Mouse (Mus musculus) ovary, postnatal 14 days (tissue): ENCODE results near the gene Slc35f6.
A peak's percentile ranks its signal among the peaks of the same experiment; 100 is the strongest.
"Not testable (repeated sequence)": the region's sequence is repeated elsewhere in the genome, so short reads cannot be mapped to it uniquely, and the experiment has no call there.

Experiments
- DNase-seq: peaks from one replicate; pipeline ENCODE4 v3.0.0; 2022; ENCODE audit warnings: low spot score

The Slc35f6 gene

DNA sequence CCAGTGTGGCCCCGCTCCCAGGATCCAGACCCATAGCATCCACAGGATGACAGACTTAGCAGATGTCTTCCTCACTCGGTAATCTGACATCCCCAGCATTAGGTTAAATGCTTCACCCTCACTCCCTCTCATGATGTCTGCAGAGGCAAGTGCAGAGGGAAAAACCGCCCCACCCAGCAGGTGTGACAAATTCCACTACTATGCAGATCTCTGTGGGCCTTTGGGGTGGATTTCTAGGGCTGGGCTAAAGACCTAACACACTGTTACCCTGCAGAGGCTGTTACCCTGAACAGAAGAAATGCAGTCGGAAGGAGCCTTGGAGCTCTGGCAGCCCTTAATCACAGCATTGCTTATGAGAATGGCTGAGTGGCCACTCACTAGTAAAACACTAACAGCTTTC is 11.3 kb downstream of the Slc35f6 start:
- no peak for DNase-seq

DNA sequence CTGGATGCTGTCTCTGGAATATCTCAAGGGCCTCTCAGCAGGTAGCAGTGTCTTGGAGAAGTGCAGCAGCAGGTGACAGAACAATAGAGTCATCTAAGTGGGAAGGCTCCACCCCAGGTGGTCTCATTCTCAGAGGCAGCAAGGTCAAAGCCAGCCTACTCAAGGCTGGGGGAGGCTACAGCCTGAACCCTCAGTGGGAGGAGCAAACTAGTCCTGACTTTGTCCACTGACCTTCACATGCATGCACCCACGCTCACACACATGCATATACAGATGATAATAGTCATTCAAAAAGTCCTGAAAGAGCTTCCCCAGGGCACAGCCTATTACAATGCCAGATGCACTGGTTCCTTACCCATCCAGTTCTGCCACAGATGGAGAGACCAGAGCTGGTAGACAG is 12.5 kb downstream of the Slc35f6 start:
- DNase-seq, result no peak

DNA sequence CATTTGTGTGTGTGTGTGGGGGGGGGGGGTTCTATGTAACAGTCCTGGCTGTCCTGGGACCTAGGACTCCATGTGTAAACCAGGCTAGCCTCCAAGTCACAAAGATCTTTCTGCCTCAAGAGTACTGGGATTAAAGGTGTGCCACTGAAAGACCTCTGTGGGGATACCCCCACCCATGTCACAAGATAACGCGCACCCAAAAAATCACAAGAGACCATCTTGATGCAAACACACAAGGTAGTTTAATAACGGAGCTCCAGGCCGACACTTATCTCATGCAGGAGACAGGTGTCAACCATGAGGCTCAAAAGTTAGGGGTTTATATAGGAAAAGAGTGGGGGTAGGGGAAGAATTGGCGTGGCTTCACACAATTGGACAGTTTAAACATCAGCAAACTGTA is 13.1 kb downstream of the Slc35f6 start:
- no peak for DNase-seq

DNA sequence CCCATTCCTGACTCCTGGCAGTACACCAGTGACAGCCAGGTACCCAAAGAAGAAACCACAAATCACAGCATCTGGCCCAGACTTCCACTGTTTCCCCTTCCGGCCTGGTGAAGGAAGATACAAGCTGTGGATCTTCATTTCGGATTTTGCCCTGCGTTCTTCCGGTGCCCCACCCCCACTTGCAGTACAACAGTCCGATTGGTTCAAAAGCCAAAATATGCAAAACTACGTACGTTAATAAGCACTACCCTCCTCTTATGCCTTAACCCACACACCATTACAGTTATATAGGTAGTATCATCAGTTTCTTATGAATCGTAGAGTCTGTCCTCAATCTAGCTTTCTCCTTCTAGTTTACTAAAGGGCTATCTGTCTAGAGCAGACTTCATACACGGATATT is 17.6 kb downstream of the Slc35f6 start:
- no peak for DNase-seq

DNA sequence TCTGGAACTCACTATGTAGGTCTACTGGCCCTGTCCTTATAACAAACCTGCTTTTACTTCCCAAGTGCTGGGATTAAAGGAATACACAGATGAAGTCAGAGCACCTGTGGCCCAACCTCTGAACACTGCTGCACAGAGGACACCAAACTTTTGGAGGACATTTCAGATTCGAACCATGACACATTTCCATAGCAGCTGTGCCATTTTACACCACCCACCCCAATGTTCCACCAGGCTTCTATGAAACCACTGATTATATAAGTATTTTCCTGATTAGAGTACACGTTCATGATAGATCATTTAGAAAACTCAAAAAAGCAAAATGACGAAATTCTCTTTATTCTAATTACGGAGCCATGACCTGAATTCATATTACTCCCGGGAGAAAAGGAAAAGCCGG is 18.2 kb downstream of the Slc35f6 start:
- no peak for DNase-seq

DNA sequence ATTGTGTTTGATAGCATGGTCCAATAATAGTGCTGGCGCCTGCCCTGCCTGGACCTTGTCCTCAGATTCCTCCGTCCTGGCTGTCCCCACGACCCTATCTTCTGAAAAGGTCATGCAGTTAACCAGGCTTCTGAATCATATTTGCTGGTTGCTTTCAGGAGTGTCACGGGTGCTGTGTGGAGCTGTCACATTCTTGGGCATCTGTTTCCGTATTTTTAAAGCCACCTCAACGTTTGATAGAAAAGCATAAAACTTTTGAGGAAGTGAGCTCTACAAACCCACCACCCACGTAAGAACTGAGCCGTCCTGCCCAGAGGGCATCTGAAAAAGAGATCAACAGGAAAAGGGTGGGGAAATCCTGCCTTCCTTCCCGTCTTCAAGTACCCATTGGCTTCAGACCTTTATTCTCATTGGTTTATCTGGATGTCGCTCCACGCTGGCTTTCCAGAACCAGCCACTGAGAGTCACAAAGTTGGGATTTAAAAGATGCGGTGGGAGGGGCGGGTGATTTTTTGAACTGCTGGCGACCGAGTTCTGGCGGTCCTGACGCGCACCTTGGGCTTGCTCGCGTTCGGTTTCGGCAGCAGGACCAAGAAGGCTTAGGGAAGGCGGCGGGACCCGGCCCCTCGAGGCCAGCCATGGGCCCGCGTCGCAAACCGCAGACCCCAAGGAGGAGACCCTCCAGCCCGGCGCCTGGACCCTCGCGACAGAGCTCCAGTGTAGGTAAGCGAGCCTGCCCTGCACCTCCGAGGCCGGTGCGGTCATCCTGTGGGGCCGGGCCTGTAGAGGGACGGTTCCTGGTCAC is 18.9 kb downstream of the Slc35f6 start, which contains the start of gene Cenpa:
Cenpa (plus strand) TSS at position 387 of the 805 bp plus-strand sequence.
- DNase-seq, result peak; percentile 77

DNA sequence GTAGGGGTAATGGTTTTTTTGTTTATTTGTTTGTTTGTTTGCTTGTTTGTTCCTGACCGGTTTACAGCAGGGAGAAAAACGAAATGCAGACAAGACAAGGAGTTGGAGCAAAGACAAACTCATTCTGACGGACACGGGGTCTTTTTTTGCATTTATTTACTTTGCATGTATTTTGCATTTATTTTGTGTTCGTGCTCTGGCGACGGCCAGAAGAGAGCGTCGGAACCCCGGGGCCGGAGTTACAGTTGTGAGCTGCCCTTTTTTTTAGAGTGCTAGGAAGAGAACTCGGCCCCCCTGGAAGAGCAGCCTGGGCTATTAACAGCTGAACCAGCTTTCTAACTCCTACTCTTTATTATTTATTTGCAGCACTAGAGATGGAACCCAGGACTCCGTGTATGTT is 19.5 kb downstream of the Slc35f6 start:
- no peak for DNase-seq

DNA sequence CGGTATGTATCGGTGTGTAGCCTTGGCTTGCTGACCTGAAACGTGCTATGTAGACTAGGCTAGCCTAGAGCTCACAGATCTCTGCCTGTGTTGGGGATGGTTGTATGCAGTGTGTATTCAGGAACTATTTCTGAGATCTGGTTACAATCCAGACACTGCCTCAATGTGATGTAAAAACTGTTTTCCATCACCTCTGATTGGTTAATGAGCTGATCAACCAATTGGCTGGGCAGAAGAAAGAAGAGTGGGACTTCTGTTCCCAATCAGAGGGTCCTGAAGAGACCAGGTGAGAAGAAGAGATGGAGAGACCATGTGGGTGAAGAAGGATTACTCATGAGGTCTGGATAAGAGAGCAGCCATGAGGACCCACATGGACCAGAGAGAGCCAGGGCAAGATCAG is 20.0 kb downstream of the Slc35f6 start:
- no peak for DNase-seq

DNA sequence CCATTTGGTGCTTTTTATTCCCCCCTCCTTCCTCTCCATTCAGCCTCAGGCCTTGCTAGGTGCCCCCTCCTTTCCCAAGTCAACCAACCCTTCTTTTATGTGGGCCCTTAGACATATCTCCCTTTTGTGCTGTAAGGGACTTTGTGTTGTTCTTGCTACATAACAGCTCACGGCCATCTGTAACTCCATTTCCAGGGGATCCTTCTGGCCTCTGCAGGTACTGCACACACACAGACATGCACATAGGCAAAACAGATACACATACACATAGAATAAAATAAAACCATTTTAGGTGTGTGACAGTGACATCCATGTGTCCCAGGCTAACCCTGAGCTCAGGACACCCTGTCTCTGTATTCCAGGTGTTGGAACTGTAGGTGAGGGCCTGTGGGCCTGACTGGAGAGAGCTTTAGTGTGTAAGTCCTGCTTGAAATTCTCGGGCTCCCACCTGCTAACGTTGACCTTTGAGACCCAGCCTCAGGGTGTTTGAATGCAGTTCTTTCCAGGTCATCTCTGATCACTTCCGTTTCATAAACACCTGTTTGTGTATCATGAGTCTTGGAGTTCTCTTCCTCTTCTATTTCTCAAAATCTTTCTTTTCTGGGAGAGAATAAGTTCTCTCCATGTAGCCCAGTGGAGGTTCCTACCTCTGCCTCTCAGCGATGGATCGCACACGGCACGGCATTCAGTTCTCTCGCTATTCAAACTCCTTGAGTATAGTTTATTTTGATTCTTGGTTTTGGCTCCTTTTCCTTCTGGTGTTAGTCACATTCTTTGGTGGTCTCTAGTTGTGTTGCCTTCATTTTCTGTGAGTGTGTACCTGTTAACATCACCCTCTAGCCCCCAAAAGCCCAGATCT is 21.1 kb downstream of the Slc35f6 start:
- DNase-seq, result no peak

DNA sequence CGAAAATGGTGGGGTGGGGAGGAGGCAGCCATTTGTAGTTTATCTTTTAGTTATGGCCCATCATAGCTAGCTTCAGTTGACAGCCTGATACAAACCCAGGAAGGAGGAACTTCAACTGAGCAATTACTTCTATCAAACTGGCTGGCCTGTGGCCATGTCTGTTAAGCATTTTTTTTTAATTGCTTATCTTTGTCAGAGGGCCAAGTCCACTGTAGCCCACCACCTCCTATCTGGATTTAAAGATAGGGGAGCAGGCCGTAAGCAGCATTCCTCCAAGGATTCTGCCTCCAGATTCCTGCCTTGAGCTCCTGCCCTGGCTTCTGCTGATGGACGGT is 21.7 kb downstream of the Slc35f6 start:
- DNase-seq, result no peak

DNA sequence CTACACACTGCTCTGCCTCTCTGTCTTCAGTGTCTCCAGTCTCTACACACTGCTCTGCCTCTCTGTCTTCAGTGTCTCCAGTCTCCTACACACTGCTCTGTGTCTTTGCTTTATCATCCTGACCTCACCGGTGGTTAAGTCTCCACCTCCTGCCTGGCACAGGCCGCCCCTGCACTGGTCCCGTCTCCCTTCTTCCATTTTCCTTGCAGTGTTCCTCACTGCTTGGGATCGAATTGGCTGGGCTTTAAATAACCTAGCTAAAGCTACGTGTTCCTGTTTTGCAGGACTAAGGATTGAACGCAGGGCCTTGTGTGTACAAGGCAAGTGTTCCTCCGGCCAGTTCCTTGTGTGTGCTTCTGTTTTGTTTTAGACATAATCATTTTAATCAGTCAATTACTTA is 22.4 kb downstream of the Slc35f6 start:
- DNase-seq, result no peak

DNA sequence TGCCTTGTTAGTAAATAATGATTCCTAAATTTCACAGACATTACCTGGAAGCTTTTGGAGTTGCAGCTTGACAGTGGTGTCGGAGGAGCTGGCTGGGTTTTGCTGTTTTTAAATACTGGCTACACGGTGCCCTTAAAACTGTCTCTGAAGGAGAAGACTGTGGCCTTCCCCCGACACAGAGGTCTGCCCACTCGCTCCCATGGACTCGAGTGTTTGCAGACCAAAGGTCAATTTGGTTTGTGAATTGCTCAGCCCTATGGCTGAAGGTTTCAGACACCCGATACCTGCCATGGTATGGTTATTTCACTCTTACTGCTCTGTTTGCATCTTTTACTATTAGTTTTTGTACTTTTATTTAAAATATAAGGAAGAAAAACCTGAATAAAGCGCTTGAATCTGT is 26.3 kb downstream of the Slc35f6 start:
- DNase-seq, result no peak

DNA sequence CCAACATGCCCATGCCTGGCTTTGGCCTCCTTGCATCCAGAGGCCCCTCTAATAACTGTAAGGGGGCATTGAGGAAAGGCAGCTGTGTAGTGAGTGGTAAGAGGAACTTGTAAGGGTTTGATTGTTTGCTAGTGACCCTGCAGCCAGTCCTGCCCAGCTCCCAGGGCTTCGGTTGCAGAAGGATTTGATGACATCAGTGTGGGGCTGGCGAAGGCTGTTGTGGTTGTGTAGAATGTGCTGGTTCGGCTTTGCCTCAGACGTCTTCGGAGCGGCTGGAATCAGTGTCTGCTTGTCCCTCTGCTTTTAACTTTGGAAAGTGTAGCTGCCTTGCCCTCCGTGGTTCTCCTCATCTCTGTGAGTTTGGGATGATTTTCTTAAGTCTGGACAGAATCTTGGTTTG is 29.1 kb downstream of the Slc35f6 start:
- no peak for DNase-seq

DNA sequence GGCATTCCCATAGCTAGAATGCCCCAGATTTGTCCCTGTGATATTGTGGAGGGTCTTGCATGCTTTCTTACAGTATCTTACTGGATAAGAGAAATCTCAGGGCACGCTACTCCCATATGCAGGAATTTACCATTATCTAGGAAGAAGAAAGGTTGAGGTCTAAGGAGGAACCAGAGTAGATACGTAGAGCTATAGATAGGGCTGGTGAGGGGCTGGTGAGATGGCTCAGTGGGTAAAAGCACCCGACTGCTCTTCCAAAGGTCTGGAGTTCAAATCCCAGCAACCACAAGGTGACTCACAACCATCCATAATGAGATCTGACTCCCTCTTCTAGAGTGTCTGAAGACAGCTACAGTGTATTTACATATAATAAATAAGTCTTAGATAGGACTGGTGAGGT is 30.3 kb downstream of the Slc35f6 start:
- DNase-seq, result not testable (repeated sequence)

DNA sequence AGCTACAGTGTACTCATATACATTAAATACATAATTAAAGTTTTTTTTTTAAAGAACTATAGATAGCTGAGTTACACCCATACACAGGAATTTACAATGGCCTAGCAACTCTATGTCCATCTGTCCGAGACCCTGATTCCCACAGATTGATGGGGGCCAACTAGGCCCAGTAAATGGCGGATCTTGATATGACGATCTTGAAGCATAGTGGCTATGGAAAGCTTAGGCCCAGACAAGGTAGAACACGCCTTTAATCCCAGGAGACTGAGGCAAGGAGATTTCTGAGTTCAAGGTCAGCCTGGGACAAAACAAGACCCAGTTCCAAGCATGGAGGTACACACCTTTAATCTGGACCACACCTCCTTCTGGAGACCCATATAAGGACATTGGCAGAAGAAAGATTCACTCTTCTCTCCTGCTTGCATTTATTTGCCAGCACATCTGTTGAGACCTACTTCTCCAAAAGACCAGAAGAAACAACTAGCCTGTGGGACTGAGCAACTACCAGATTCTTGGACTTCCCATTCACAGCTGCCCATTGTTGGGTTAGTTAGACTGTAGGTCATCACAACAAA is 31.1 kb downstream of the Slc35f6 start:
- DNase-seq, result no peak

DNA sequence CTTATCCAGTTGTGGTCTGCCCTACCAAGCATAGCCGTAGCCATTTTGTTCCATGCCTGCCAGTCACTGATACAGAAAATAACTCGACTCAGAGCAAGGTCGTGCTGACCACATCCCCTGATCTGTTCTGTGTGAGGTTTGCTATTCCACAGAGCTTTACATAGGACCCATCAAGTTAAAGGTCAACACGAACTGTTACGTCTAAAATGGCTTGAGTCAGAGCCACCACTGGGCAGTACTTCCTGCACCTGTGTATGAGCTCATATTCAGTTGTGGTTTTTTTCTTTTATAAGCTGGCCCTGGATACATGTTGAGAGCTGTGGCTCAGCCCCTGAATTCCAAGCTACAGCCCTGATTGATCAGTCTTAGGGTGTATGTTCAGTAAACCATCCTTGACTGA is 31.9 kb downstream of the Slc35f6 start:
- DNase-seq, result no peak

DNA sequence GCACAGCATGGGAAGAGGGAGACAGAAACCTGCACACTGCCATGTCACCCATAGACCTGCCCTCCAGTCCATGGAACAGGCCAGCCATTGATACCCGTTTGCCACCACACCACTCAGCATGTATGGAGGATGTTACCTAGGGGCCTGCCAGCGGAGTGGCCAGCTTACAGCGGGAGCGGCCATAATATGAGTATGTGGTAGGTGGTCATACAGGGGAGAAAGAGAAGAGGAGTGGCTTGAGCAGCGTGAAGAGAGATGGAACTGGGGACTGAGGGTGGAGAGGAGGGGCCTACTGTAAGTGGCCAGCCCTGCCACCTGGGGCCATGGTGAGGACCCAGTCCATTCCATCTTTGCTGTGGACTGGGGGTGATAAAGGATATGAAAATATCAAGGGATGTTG is 34.2 kb downstream of the Slc35f6 start:
- DNase-seq, result no peak

DNA sequence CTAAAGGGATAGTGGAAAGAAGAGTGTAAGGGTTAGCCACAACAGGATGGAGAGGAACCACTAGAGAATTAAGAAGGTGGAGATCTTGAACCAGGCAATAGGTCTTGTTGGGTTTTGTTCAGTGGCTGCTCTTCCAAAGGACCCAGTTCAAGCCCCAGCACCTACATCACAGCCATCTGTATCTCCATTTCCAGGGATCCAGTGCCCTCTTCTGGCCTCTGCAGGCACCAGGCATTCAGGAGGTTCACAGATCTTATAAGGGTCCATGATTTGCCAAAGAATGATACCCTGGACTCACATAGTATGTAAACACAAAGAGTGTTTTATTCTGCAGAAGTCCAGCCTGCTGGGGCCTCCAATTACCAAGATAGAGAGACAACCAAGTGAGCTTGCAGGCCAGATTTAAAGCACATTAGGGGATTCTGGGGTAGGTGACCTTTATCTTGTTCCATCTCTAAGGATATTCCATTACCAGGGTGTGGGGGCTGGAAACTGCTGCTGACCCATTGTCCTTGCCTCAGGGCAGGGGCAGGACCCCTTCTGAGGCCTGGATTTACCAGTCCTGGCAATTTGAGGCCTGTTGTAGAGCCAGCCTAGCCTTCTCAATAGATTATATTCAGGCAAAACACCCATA is 35.4 kb downstream of the Slc35f6 start:
- DNase-seq, result no peak

DNA sequence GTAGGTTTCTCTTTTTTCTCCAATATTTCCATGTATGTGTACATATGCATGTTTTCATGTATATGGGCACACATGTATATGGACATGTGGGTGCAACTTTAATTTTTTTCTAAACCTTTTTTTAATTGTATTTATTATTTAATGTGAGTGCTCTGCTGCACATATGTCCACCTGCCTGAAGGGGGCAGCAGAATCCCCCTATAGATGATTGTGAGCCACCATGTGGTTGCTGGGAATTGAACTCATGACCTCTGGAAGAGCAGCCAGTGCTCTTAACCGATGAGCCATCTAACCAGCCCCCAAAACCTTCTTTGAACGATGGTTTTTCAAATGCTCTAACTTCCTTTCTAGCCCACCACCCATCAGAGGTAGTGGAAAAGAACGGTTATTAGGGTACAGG is 36.3 kb downstream of the Slc35f6 start:
- DNase-seq, result no peak

DNA sequence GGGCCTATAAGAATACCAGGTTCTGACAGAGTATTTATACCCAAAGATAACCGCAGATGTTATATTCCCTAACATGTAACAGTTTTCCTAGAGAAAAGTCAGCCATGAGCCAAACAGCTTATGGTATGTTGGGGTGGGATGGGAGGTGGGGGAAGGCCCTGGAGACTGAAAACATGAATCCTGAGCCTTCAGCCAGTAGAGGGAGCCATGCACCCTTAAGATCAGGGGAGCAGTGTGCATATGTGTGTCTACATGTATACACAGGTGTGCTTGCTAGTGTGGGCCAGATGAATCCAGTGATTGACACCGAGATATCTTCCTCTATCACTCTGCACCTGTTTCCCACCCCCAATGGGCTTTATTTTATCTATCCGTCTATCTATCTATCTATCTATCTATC is 39.0 kb downstream of the Slc35f6 start:
- DNase-seq, result no peak

DNA sequence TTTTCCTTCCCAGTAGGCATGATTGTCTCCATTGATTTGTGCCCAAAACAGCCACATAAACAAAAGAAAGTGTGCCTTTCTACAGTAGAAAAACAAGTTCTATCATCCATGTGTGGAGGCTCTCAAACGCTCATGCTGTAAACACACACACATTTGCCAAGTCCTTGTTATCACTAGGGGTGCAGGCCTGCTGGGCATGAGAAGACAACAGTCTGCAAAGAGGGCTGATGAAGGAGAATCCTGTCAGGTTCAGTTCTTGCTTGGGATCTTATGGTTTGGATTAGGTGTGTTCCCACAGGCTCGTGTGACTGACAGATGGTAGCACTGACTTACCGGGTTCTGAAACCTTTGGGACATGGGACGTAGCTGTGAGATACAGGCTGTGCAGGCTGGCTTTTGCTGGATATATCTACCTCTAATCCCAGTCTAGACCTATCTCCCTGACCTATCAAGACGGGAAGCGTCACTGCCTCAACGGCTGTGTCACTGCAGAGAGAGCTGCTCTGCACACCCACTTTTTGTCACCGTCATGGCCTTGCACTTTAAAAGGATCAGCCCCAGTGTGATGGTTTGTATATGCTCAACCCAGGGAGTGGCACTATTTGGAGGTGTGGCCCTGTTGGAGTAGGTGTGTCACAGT is 52.7 kb downstream of the Slc35f6 start:
- no peak for DNase-seq

DNA sequence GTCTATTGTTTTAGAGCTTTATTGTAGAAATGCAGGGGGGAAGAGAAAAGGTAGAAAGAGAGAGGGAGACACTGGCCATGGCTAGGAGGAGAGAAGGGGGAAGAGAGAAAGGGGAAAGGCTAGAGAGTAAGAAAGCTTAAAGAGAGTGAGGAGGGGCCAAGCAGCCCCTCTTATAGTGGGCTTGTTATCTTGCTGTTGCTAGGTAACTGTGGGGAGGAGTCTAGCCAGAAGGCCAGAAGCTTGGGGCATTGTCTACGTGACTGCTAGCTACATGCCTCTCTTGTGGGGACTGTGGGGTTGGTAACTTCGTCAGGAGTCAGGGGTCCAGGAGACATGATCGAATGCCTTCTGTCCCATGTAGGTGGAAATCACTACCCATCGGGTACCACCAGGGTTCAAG is 53.6 kb downstream of the Slc35f6 start:
- not testable (repeated sequence) for DNase-seq
